Comparison of ENCODE assay signal across 21 mouse cellular contexts in genomic region chr11:55018034-55018433, GRCm38 (mm10). TPM values are rescaled to one million over a fixed set of nuclear protein-coding genes. Genes with fewer than 3 reads are reported as not detected.
DNase-seq lines count a peak whose midpoint lies in the region; ATAC-seq and TF ChIP-seq lines count a peak whose summit lies in the region.
"Had no signal": no experiment of that assay in that cellular context is flagged by ENCODE, and none has a peak within 500 bp of the region (broad histone marks: within the 10 kb centered on the region; RNA-seq: fewer than 3 reads in every experiment).

No protein-coding gene starts in this region.

- no peaks in the 10 kb centered on the region for H3K27me3 ChIP-seq in heart, embryonic 13.5 days (replicated peaks)
- H3K27me3 ChIP-seq in myocyte (ENCODE audit: control insufficient read depth, insufficient read depth, insufficient read length), result no peaks in the 10 kb centered on the region
- H3K27me3 ChIP-seq in liver, embryonic 11.5 days (replicated peaks; ENCODE audit: control insufficient read depth, insufficient read depth, low read length), result no peaks in the 10 kb centered on the region
- H3K27me3 ChIP-seq: forebrain, embryonic 12.5 days; midbrain, embryonic 15.5 days; Patski had no signal

- ATAC-seq in heart, embryonic 13.5 days (ENCODE audit: extremely low read depth, insufficient number of reproducible peaks, low FRiP score, low TSS enrichment), result no peak
- ATAC-seq in liver, embryonic 11.5 days (replicated peaks; ENCODE audit: low FRiP score), result no peak
- ATAC-seq: CD4-positive, CD25-positive, alpha-beta regulatory T cell, adult 4 months; hindbrain, postnatal 0 days; intestine, postnatal 0 days; midbrain, embryonic 15.5 days; Patski had no signal

- H3K4me2 ChIP-seq in heart, embryonic 13.5 days, result no peak overlapping the region
- peak overlapping the region; percentile 3 for H3K4me2 ChIP-seq in myocyte (ENCODE audit: low read depth)
- H3K4me2 ChIP-seq in liver, embryonic 11.5 days, result no peak overlapping the region
- H3K4me2 ChIP-seq: forebrain, embryonic 12.5 days; midbrain, embryonic 15.5 days had no signal

- 33% methylated on average over 6 of the region's 6 CpGs for WGBS in heart, embryonic 13.5 days
- 67% methylated on average over 6 of the region's 6 CpGs for WGBS in liver, embryonic 11.5 days

- no peak for TF ChIP-seq POLR2A in myocyte (IDR thresholded peaks at IDR 0.05; ENCODE audit: insufficient read length, low read depth)

- H3K79me2 ChIP-seq in myocyte (ENCODE audit: control insufficient read depth, insufficient read depth), result peaks cover 49% of the 10 kb centered on the region

- peaks cover 78% of the 10 kb centered on the region for H3K36me3 ChIP-seq in heart, embryonic 13.5 days
- H3K36me3 ChIP-seq in myocyte (ENCODE audit: control insufficient read depth, insufficient read depth), result peaks cover 27% of the 10 kb centered on the region
- H3K36me3 ChIP-seq in liver, embryonic 11.5 days (ENCODE audit: control insufficient read depth, insufficient read depth, low read length), result peaks cover 15% of the 10 kb centered on the region
- H3K36me3 ChIP-seq: midbrain, embryonic 15.5 days had no signal

- H3K27ac ChIP-seq in heart, embryonic 13.5 days (replicated peaks), result peak overlapping the region; percentile 87
- no peak overlapping the region for H3K27ac ChIP-seq in liver, embryonic 11.5 days (ENCODE audit: low read depth, low read length)
- H3K27ac ChIP-seq: forebrain, embryonic 12.5 days; midbrain, embryonic 15.5 days had no signal

- peak; percentile 40 for DNase-seq in gastrocnemius, adult 18-20 months (ENCODE audit: low spot score)
- no peak for DNase-seq in gastrocnemius, postnatal 25 days
- DNase-seq in heart, postnatal 4 days, result no peak
- peak; percentile 26 for DNase-seq in brain, adult 2 months (ENCODE audit: low read depth, low spot score)
- no peak for DNase-seq in liver, embryonic 11.5 days (ENCODE audit: low spot score)
- DNase-seq: adrenal gland, postnatal 14 days; cerebellum, adult 2 months; cerebellum, postnatal 36 days; gastrocnemius, postnatal 14 days; lung, adult 18-20 months; lung, postnatal 36 days; thymus, postnatal 14 days had no signal

- H3K4me3 ChIP-seq in heart, embryonic 13.5 days, result no peak overlapping the region
- no peak overlapping the region for H3K4me3 ChIP-seq in myocyte
- H3K4me3 ChIP-seq in liver, embryonic 11.5 days (ENCODE audit: low read depth, low read length), result no peak overlapping the region
- H3K4me3 ChIP-seq: forebrain, embryonic 12.5 days; hindbrain, embryonic 10.5 days; midbrain, embryonic 15.5 days had no signal

- H3K9me3 ChIP-seq in heart, embryonic 13.5 days, result no peaks in the 10 kb centered on the region
- no peaks in the 10 kb centered on the region for H3K9me3 ChIP-seq in liver, embryonic 11.5 days (ENCODE audit: control insufficient read depth, low read length)
- H3K9me3 ChIP-seq: forebrain, embryonic 12.5 days; hindbrain, embryonic 10.5 days; midbrain, embryonic 15.5 days had no signal

- H3K9ac ChIP-seq in heart, embryonic 13.5 days, result peak overlapping the region; percentile 60
- no peak overlapping the region for H3K9ac ChIP-seq in liver, embryonic 11.5 days (ENCODE audit: low read depth, low read length)
- H3K9ac ChIP-seq: forebrain, embryonic 12.5 days; midbrain, embryonic 15.5 days had no signal

- H3ac ChIP-seq in myocyte (ENCODE audit: control insufficient read depth, insufficient read length), result no peak overlapping the region

- peaks cover 88% of the 10 kb centered on the region for H3K4me1 ChIP-seq in heart, embryonic 13.5 days
- peaks cover 29% of the 10 kb centered on the region for H3K4me1 ChIP-seq in liver, embryonic 11.5 days (replicated peaks; ENCODE audit: control insufficient read depth, insufficient read depth, low read length)

TF ChIP-seq in myocyte, 11 proteins besides CTCF, POLR2A, EP300 and RAD21:
- TF ChIP-seq USF1 (IDR thresholded peaks at IDR 0.05; ENCODE audit: low read depth) (no peak), SRF (IDR thresholded peaks at IDR 0.05; ENCODE audit: control insufficient read depth, insufficient read length, low read depth) (no peak), MYOG (IDR thresholded peaks at IDR 0.05; ENCODE audit: control insufficient read depth in 1 of 3, insufficient read depth in 1 of 3, insufficient read length in 2 of 3, low read depth in 2 of 3) (peak in 1 of 3 experiments; percentile 9), MAX (IDR thresholded peaks at IDR 0.05; ENCODE audit: low read depth) (no peak), REST (IDR thresholded peaks at IDR 0.05; ENCODE audit: insufficient read depth, insufficient read length) (no peak), MYOD1 (IDR thresholded peaks at IDR 0.05; ENCODE audit: control insufficient read depth in 1 of 3, insufficient read length in 2 of 3, low read depth in 2 of 3) (peak in 2 of 3 experiments; percentile 11 to 47), POLR2AphosphoS2 (IDR thresholded peaks at IDR 0.05; ENCODE audit: insufficient read length, low read depth) (no peak)
TF ChIP-seq in myocyte: peak in this region for 2.

RNA-seq across cellular contexts. Expression of gene Anxa6, which starts 15.2 kb away (rescaled TPM):
- total RNA-seq in gastrocnemius, adult 18-20 months (2021), result 100 to 1,000 TPM; 169 to 174 TPM
- total RNA-seq in gastrocnemius, postnatal 25 days (2021), result 100 to 1,000 TPM; 180 to 209 TPM
- polyA plus RNA-seq in heart, embryonic 13.5 days (2015; fragmentation: Nextera tagmentation; extraction: Ambion mirVana), result 315 and 354 TPM in 2 replicates
- total RNA-seq in heart, postnatal 4 days (2021), result 100 to 1,000 TPM; 355 to 365 TPM
- 722 TPM for polyA plus RNA-seq in myocyte (2012; fragmentation: generic; extraction: Trizol)
- 78.5 and 86.6 TPM in 2 replicates for polyA plus RNA-seq in liver, embryonic 11.5 days (2014; fragmentation: Nextera tagmentation; extraction: Ambion mirVana)

RNA-seq across cellular contexts. Expression of gene Tnip1, which starts 55.3 kb away (rescaled TPM):
- 10 to 100 TPM; 35.9 to 36.3 TPM for total RNA-seq in gastrocnemius, adult 18-20 months (2021)
- 10 to 100 TPM; 27.6 to 31.9 TPM for total RNA-seq in gastrocnemius, postnatal 25 days (2021)
- polyA plus RNA-seq in heart, embryonic 13.5 days (2015; fragmentation: Nextera tagmentation; extraction: Ambion mirVana), result 18.6 and 21.2 TPM in 2 replicates
- 10 to 100 TPM; 29.5 to 33.7 TPM for total RNA-seq in heart, postnatal 4 days (2021)
- polyA plus RNA-seq in myocyte (2012; fragmentation: generic; extraction: Trizol), result 34.5 TPM
- 11.4 and 12.1 TPM in 2 replicates for polyA plus RNA-seq in liver, embryonic 11.5 days (2014; fragmentation: Nextera tagmentation; extraction: Ambion mirVana)

RNA-seq across cellular contexts. Expression of gene Ccdc69, which starts 59.9 kb away (rescaled TPM):
- 1 to 10 TPM; 3.0 to 3.3 TPM for total RNA-seq in gastrocnemius, adult 18-20 months (2021)
- total RNA-seq in gastrocnemius, postnatal 25 days (2021), result 1 to 10 TPM; 5.9 to 6.2 TPM
- 18.8 and 20.8 TPM in 2 replicates for polyA plus RNA-seq in heart, embryonic 13.5 days (2015; fragmentation: Nextera tagmentation; extraction: Ambion mirVana)
- total RNA-seq in heart, postnatal 4 days (2021), result 10 to 100 TPM in 1 of 2 experiments, 1 to 10 TPM in 1; 9.2 to 12.2 TPM
- polyA plus RNA-seq in myocyte (2012; fragmentation: generic; extraction: Trizol), result 0.11 TPM
- polyA plus RNA-seq in liver, embryonic 11.5 days (2014; fragmentation: Nextera tagmentation; extraction: Ambion mirVana), result 1.2 and 1.4 TPM in 2 replicates
- total RNA-seq: hindbrain, postnatal 0 days had no signal
- polyA plus RNA-seq: Patski had no signal

Comparison
In these comparisons a context has a peak if more than half of its experiments do, and no peak if none do; other contexts are left out.
1. DNase-seq: peak in gastrocnemius, adult 18-20 months (single experiment) and brain, adult 2 months (single experiment); none in gastrocnemius, postnatal 25 days (single experiment), heart, postnatal 4 days (single experiment) and liver, embryonic 11.5 days (single experiment).